Mouse (Mus musculus): ENCODE results near the gene Fsd2. TPM values are rescaled to one million over a fixed set of nuclear protein-coding genes. Genes with fewer than 3 reads are reported as not detected.

Gene Fsd2
- polyA plus RNA-seq (2014; fragmentation: Illumina TruSeq; extraction: RNeasy Lipid Tissue Mini Kit (QIAGEN cat#74804); ENCODE audit: low read depth, low replicate concordance) = 169 TPM

GRCm38 (mm10) chr7:81566892-81567291 lies at the start of gene Fsd2:
Fsd2 (minus strand) TSS chr7:81566944.

GRCm38 (mm10) chr7:81571108-81571940 lies 4.6 kb upstream of the Fsd2 start, which contains the start of gene Whamm:
Whamm (plus strand) TSS chr7:81571266.

GRCm38 (mm10) chr7:81498181-81498580 lies 68.6 kb downstream of the Fsd2 start, which contains the start of gene BC048679:
BC048679 (minus strand) TSS chr7:81498281.

GRCm38 (mm10) chr7:81493331-81494021 lies 73.3 kb downstream of the Fsd2 start, which contains the start of gene Ap3b2:
Ap3b2 (minus strand) TSS chr7:81493925.

Other genes with a start within 250 kb of the Fsd2 start
- gene Rps17, start 221.7 kb downstream of the Fsd2 start, polyA plus RNA-seq (2014; fragmentation: Illumina TruSeq; extraction: RNeasy Lipid Tissue Mini Kit (QIAGEN cat#74804); ENCODE audit: low read depth, low replicate concordance) = 1,396 TPM
- 29.2 TPM for gene Cpeb1, start 111.5 kb downstream of the Fsd2 start, polyA plus RNA-seq (2014; fragmentation: Illumina TruSeq; extraction: RNeasy Lipid Tissue Mini Kit (QIAGEN cat#74804); ENCODE audit: low read depth, low replicate concordance)
- 0.18 TPM for gene Ap3b2, start 73.0 kb downstream of the Fsd2 start, polyA plus RNA-seq (2014; fragmentation: Illumina TruSeq; extraction: RNeasy Lipid Tissue Mini Kit (QIAGEN cat#74804); ENCODE audit: low read depth, low replicate concordance)
- gene BC048679, start 68.7 kb downstream of the Fsd2 start, polyA plus RNA-seq (2014; fragmentation: Illumina TruSeq; extraction: RNeasy Lipid Tissue Mini Kit (QIAGEN cat#74804); ENCODE audit: low read depth, low replicate concordance) = not detected
- gene Whamm, start 4.3 kb upstream of the Fsd2 start, polyA plus RNA-seq (2014; fragmentation: Illumina TruSeq; extraction: RNeasy Lipid Tissue Mini Kit (QIAGEN cat#74804); ENCODE audit: low read depth, low replicate concordance) = 8.9 TPM
- 54.0 TPM for gene Homer2, start 140.6 kb upstream of the Fsd2 start, polyA plus RNA-seq (2014; fragmentation: Illumina TruSeq; extraction: RNeasy Lipid Tissue Mini Kit (QIAGEN cat#74804); ENCODE audit: low read depth, low replicate concordance)
- 47.9 TPM for gene Ramac, start 196.0 kb upstream of the Fsd2 start, polyA plus RNA-seq (2014; fragmentation: Illumina TruSeq; extraction: RNeasy Lipid Tissue Mini Kit (QIAGEN cat#74804); ENCODE audit: low read depth, low replicate concordance)
- 34.3 TPM for gene 3110040N11Rik, start 222.5 kb upstream of the Fsd2 start, polyA plus RNA-seq (2014; fragmentation: Illumina TruSeq; extraction: RNeasy Lipid Tissue Mini Kit (QIAGEN cat#74804); ENCODE audit: low read depth, low replicate concordance)

Measured in heart, adult 10 weeks (tissue).